Comparison of ENCODE assay signal across 9 mouse cellular contexts in the genomic region with DNA sequence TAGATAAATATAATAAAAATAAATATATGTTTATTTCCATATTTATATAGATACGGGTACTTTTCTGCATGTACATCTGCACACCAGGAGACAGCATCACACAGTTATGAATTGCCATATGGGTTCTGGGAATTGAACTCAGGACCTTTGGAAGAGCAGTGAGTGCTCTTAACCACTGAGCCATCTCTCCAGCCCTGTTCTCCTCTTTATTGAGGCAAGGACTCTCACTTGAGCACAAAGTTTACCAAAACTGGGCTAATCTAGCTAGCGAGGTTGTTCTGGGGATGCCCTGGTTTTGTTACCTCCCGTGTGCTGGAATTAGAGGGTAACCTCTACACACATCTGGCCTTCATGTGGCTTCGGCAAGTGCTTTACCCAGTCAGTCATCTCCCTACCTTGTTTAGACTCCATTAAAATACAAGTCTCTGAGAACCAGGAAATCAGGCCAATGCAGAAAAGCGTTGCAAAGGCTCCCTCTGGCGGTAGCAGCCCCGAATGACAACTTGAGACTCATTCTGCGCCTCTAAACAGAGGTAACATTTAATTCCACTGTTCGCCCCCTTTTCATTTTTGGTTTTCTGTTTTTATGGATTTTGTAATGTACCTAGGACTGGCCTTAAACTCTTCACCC. TPM values are rescaled to one million over a fixed set of nuclear protein-coding genes. Genes with fewer than 3 reads are reported as not detected.
DNase-seq lines count a peak whose midpoint lies in the region; ATAC-seq lines count a peak whose summit lies in the region.
"Had no signal": no experiment of that assay in that cellular context is flagged by ENCODE, and none has a peak within 500 bp of the region (broad histone marks: within the 10 kb centered on the region; RNA-seq: fewer than 3 reads in every experiment).

No protein-coding gene starts in this region.

- WGBS in hindbrain, embryonic 11.5 days = 43% methylated on average over 9 of the region's 9 CpGs
- WGBS in hindbrain, embryonic 13.5 days = 32% methylated on average over 9 of the region's 9 CpGs
- WGBS in hindbrain, embryonic 16.5 days = 37% methylated on average over 9 of the region's 9 CpGs
- WGBS in midbrain, embryonic 15.5 days = 45% methylated on average over 9 of the region's 9 CpGs

- H3K27me3 ChIP-seq in hindbrain, embryonic 11.5 days (ENCODE audit: control insufficient read depth, insufficient read depth, low read length) = no peaks in the 10 kb centered on the region
- no peaks in the 10 kb centered on the region for H3K27me3 ChIP-seq in hindbrain, embryonic 13.5 days
- H3K27me3 ChIP-seq in hindbrain, embryonic 16.5 days (replicated peaks; ENCODE audit: control insufficient read depth, insufficient read depth, low read length) = no peaks in the 10 kb centered on the region
- H3K27me3 ChIP-seq in midbrain, embryonic 15.5 days (replicated peaks) = no peaks in the 10 kb centered on the region
- H3K27me3 ChIP-seq: limb, embryonic 13.5 days had no signal

- H3K4me1 ChIP-seq in hindbrain, embryonic 11.5 days (replicated peaks; ENCODE audit: control insufficient read depth, insufficient read depth, low read length) = no peaks in the 10 kb centered on the region
- no peaks in the 10 kb centered on the region for H3K4me1 ChIP-seq in hindbrain, embryonic 13.5 days (replicated peaks)
- no peaks in the 10 kb centered on the region for H3K4me1 ChIP-seq in hindbrain, embryonic 16.5 days (ENCODE audit: control insufficient read depth, insufficient read depth, low read depth, low read length)
- H3K4me1 ChIP-seq in midbrain, embryonic 15.5 days = no peaks in the 10 kb centered on the region
- H3K4me1 ChIP-seq: limb, embryonic 13.5 days had no signal

- no peaks in the 10 kb centered on the region for H3K9me3 ChIP-seq in hindbrain, embryonic 11.5 days (ENCODE audit: control insufficient read depth, low read length)
- H3K9me3 ChIP-seq in hindbrain, embryonic 13.5 days = no peaks in the 10 kb centered on the region
- no peaks in the 10 kb centered on the region for H3K9me3 ChIP-seq in hindbrain, embryonic 16.5 days (ENCODE audit: control insufficient read depth, low read length)
- H3K9me3 ChIP-seq in midbrain, embryonic 15.5 days = no peaks in the 10 kb centered on the region
- H3K9me3 ChIP-seq: limb, embryonic 13.5 days had no signal

- H3K4me2 ChIP-seq in hindbrain, embryonic 11.5 days (replicated peaks; ENCODE audit: low read depth, low read length) = no peak overlapping the region
- no peak overlapping the region for H3K4me2 ChIP-seq in hindbrain, embryonic 13.5 days
- no peak overlapping the region for H3K4me2 ChIP-seq in hindbrain, embryonic 16.5 days (ENCODE audit: low read length)
- H3K4me2 ChIP-seq in midbrain, embryonic 15.5 days = no peak overlapping the region
- H3K4me2 ChIP-seq: limb, embryonic 13.5 days had no signal

- H3K4me3 ChIP-seq in hindbrain, embryonic 11.5 days (ENCODE audit: low read depth, low read length) = no peak overlapping the region
- no peak overlapping the region for H3K4me3 ChIP-seq in hindbrain, embryonic 13.5 days
- H3K4me3 ChIP-seq in hindbrain, embryonic 16.5 days (ENCODE audit: low read length) = no peak overlapping the region
- H3K4me3 ChIP-seq in midbrain, embryonic 15.5 days = no peak overlapping the region
- H3K4me3 ChIP-seq: limb, embryonic 13.5 days had no signal

- H3K27ac ChIP-seq in hindbrain, embryonic 11.5 days (ENCODE audit: low read depth, low read length) = no peak overlapping the region
- H3K27ac ChIP-seq in hindbrain, embryonic 13.5 days = no peak overlapping the region
- H3K27ac ChIP-seq in hindbrain, embryonic 16.5 days (ENCODE audit: low read depth, low read length) = no peak overlapping the region
- H3K27ac ChIP-seq in midbrain, embryonic 15.5 days = no peak overlapping the region
- H3K27ac ChIP-seq: limb, embryonic 13.5 days had no signal

- ATAC-seq in hindbrain, embryonic 11.5 days (ENCODE audit: low FRiP score) = no peak
- no peak for ATAC-seq in hindbrain, embryonic 13.5 days (ENCODE audit: low FRiP score)
- ATAC-seq in hindbrain, embryonic 16.5 days = peak; percentile 64; the same call in 1 of the 2 replicates
- ATAC-seq in midbrain, embryonic 15.5 days (replicated peaks) = peak; percentile 74; the same call in 1 of the 2 replicates

- DNase-seq in hindbrain, embryonic 11.5 days (ENCODE audit: low spot score) = peak; percentile 78
- peak; percentile 65 for DNase-seq in adrenal gland, postnatal 14 days
- DNase-seq in embryo, embryonic 11 days = peak; percentile 59
- peak; percentile 57 to 69 for DNase-seq in left cerebral cortex, adult 18-20 months (ENCODE audit: low spot score in 2 of 2)
- DNase-seq in spleen, postnatal 10 days (ENCODE audit: low spot score in 2 of 2) = peak; percentile 51 to 71

- no peaks in the 10 kb centered on the region for H3K36me3 ChIP-seq in hindbrain, embryonic 11.5 days (ENCODE audit: control insufficient read depth, insufficient read depth, low read length)
- H3K36me3 ChIP-seq in hindbrain, embryonic 13.5 days = no peaks in the 10 kb centered on the region
- H3K36me3 ChIP-seq in hindbrain, embryonic 16.5 days (ENCODE audit: control insufficient read depth, insufficient read depth, low read length) = no peaks in the 10 kb centered on the region
- H3K36me3 ChIP-seq in midbrain, embryonic 15.5 days (replicated peaks) = no peaks in the 10 kb centered on the region
- H3K36me3 ChIP-seq: limb, embryonic 13.5 days had no signal

- H3K9ac ChIP-seq in hindbrain, embryonic 11.5 days (ENCODE audit: low read depth, low read length) = no peak overlapping the region
- no peak overlapping the region for H3K9ac ChIP-seq in hindbrain, embryonic 13.5 days
- H3K9ac ChIP-seq in hindbrain, embryonic 16.5 days (ENCODE audit: low read depth, low read length) = no peak overlapping the region; the same call in 1 of the 2 replicates
- H3K9ac ChIP-seq in midbrain, embryonic 15.5 days = no peak overlapping the region
- H3K9ac ChIP-seq: limb, embryonic 13.5 days had no signal

RNA-seq across cellular contexts. Expression of gene Rpl39, which starts 10.8 kb away (rescaled TPM):
- polyA plus RNA-seq in hindbrain, embryonic 11.5 days (2014; fragmentation: Nextera tagmentation; extraction: Ambion mirVana) = 414 and 431 TPM in 2 replicates
- 349 and 381 TPM in 2 replicates for polyA plus RNA-seq in hindbrain, embryonic 13.5 days (2015; fragmentation: Nextera tagmentation; extraction: Ambion mirVana)
- total RNA-seq in adrenal gland, postnatal 14 days (2021) = 548 and 634 TPM in 2 replicates
- polyA plus RNA-seq in hindbrain, embryonic 16.5 days (2015; fragmentation: Nextera tagmentation; extraction: Ambion mirVana) = 227 and 236 TPM in 2 replicates
- 100 to 1,000 TPM; 274 to 295 TPM for total RNA-seq in left cerebral cortex, adult 18-20 months (2021)
- polyA plus RNA-seq in midbrain, embryonic 15.5 days (2015; fragmentation: Nextera tagmentation; extraction: Ambion mirVana) = 228 and 240 TPM in 2 replicates

RNA-seq across cellular contexts. Expression of gene Sowahd, which starts 25.7 kb away (rescaled TPM):
- not detected in 2 replicates for polyA plus RNA-seq in hindbrain, embryonic 11.5 days (2014; fragmentation: Nextera tagmentation; extraction: Ambion mirVana)
- polyA plus RNA-seq in hindbrain, embryonic 13.5 days (2015; fragmentation: Nextera tagmentation; extraction: Ambion mirVana) = 0.10 TPM in 1 of 2 replicates, not detected in the other
- 0.37 and 0.71 TPM in 2 replicates for total RNA-seq in adrenal gland, postnatal 14 days (2021)
- polyA plus RNA-seq in hindbrain, embryonic 16.5 days (2015; fragmentation: Nextera tagmentation; extraction: Ambion mirVana) = 0.10 and 0.16 TPM in 2 replicates
- total RNA-seq in left cerebral cortex, adult 18-20 months (2021) = not detected
- not detected in 2 replicates for polyA plus RNA-seq in midbrain, embryonic 15.5 days (2015; fragmentation: Nextera tagmentation; extraction: Ambion mirVana)
- polyA plus RNA-seq: limb, embryonic 13.5 days had no signal

RNA-seq across cellular contexts. Expression of gene Upf3b, which starts 35.7 kb away (rescaled TPM):
- 19.0 and 27.6 TPM in 2 replicates for polyA plus RNA-seq in hindbrain, embryonic 11.5 days (2014; fragmentation: Nextera tagmentation; extraction: Ambion mirVana)
- polyA plus RNA-seq in hindbrain, embryonic 13.5 days (2015; fragmentation: Nextera tagmentation; extraction: Ambion mirVana) = 33.6 and 36.2 TPM in 2 replicates
- total RNA-seq in adrenal gland, postnatal 14 days (2021) = 16.2 and 21.1 TPM in 2 replicates
- polyA plus RNA-seq in hindbrain, embryonic 16.5 days (2015; fragmentation: Nextera tagmentation; extraction: Ambion mirVana) = 24.8 and 27.2 TPM in 2 replicates
- 10 to 100 TPM; 17.4 to 18.1 TPM for total RNA-seq in left cerebral cortex, adult 18-20 months (2021)
- polyA plus RNA-seq in midbrain, embryonic 15.5 days (2015; fragmentation: Nextera tagmentation; extraction: Ambion mirVana) = 33.0 and 36.2 TPM in 2 replicates

RNA-seq across cellular contexts. Expression of gene Nkap, which starts 52.2 kb away (rescaled TPM):
- polyA plus RNA-seq in hindbrain, embryonic 11.5 days (2014; fragmentation: Nextera tagmentation; extraction: Ambion mirVana) = 22.3 and 25.9 TPM in 2 replicates
- 24.2 and 25.0 TPM in 2 replicates for polyA plus RNA-seq in hindbrain, embryonic 13.5 days (2015; fragmentation: Nextera tagmentation; extraction: Ambion mirVana)
- 12.7 and 16.5 TPM in 2 replicates for total RNA-seq in adrenal gland, postnatal 14 days (2021)
- polyA plus RNA-seq in hindbrain, embryonic 16.5 days (2015; fragmentation: Nextera tagmentation; extraction: Ambion mirVana) = 20.7 and 24.0 TPM in 2 replicates
- total RNA-seq in left cerebral cortex, adult 18-20 months (2021) = 10 to 100 TPM; 11.9 to 14.1 TPM
- polyA plus RNA-seq in midbrain, embryonic 15.5 days (2015; fragmentation: Nextera tagmentation; extraction: Ambion mirVana) = 25.4 and 26.3 TPM in 2 replicates

Comparison
In these comparisons a context has a peak if more than half of its experiments do, and no peak if none do; other contexts are left out.
1. ATAC-seq: peak in hindbrain, embryonic 16.5 days (single experiment) and midbrain, embryonic 15.5 days (single experiment); none in hindbrain, embryonic 11.5 days (single experiment) and hindbrain, embryonic 13.5 days (single experiment).
2. Peak in every context shown above with its lines, with median percentiles within 50 percentile points of each other: DNase-seq.